Mouse (Mus musculus) ES-Bruce4 (cell line): ENCODE measurements around the gene Polr1d. TPM values are rescaled to one million over a fixed set of nuclear protein-coding genes. Genes with fewer than 3 reads are reported as not detected.

ENCODE experiments used
- H3K27ac ChIP-seq: 2 replicates; pipeline ENCODE4 v1.5.1; 2012; ENCODE audit warnings: low read length, inconsistent platforms; ENCODE audit not compliant: insufficient read depth
- H3K27me3 ChIP-seq: 2 replicates; pipeline ENCODE4 v1.6.1; 2012; ENCODE audit warnings: mild to moderate bottlenecking, low read length, inconsistent platforms; ENCODE audit not compliant: control insufficient read depth, poor library complexity, insufficient read depth, severe bottlenecking
- H3K36me3 ChIP-seq: 2 replicates; pipeline ENCODE4 v1.6.1; 2012; ENCODE audit warnings: inconsistent platforms, mild to moderate bottlenecking, low read length, moderate library complexity; ENCODE audit not compliant: control insufficient read depth, poor library complexity, insufficient read depth, severe bottlenecking
- H3K4me1 ChIP-seq: one replicate; pipeline ENCODE4 v1.8.1; 2011; ENCODE audit warnings: low read length; ENCODE audit not compliant: control insufficient read depth, insufficient read depth
- H3K4me3 ChIP-seq: 2 replicates; pipeline ENCODE4 v1.5.1; 2011; ENCODE audit warnings: low read depth, mild to moderate bottlenecking, low read length
- H3K9ac ChIP-seq: 2 replicates; pipeline ENCODE4 v1.6.1; 2012; ENCODE audit warnings: low read depth, mild to moderate bottlenecking, inconsistent platforms; ENCODE audit not compliant: poor library complexity, severe bottlenecking
- H3K9me3 ChIP-seq: replicated peaks from 2 replicates; pipeline ENCODE4 v1.6.1; 2012; ENCODE audit warnings: mild to moderate bottlenecking, low read length, inconsistent platforms; ENCODE audit not compliant: control insufficient read depth, poor library complexity, insufficient read depth, severe bottlenecking
- CTCF ChIP-seq: IDR thresholded peaks from one replicate; pipeline ENCODE4 v1.8.1; 2011; ENCODE audit warnings: low read depth, low read length
- EP300 ChIP-seq: IDR thresholded peaks from 2 replicates; pipeline ENCODE4 v1.6.1; 2011; ENCODE audit warnings: low read depth, low read length; ENCODE audit not compliant: insufficient read depth
- POLR2A ChIP-seq: IDR thresholded peaks from one replicate; pipeline ENCODE4 v1.8.1; 2011; ENCODE audit warnings: low read length; ENCODE audit not compliant: insufficient read depth
- polyA plus RNA-seq: library from polyadenylated mRNA; stranded (reverse); fragments of >200 nt; gene quantifications from 2 replicates; pipeline ENCODE4 v1.2.4, GENCODE M21; 2011; ENCODE audit warnings: low read depth; ENCODE audit not compliant: missing spikeins, insufficient read depth, insufficient read length

The Polr1d gene
- polyA plus RNA-seq, 1 experiment = 149 TPM

GRCm38 (mm10) chr5:147117027-147117426, 40.2 kb downstream of the Polr1d start:
- H3K9ac ChIP-seq = no peak overlapping the region
- H3K9me3 ChIP-seq = no peaks in the 10 kb centered on the region; the same call in 1 of the 2 replicates
- no peak overlapping the region for H3K4me3 ChIP-seq
- H3K36me3 ChIP-seq = no peaks in the 10 kb centered on the region
- TF ChIP-seq EP300 (no peak), POLR2A (no peak), CTCF (no peak)
- no peaks in the 10 kb centered on the region for H3K27me3 ChIP-seq
- H3K4me1 ChIP-seq = no peaks in the 10 kb centered on the region
- no peak overlapping the region for H3K27ac ChIP-seq

- Histone ChIP-seq H3K9me3 (no peaks in the 10 kb centered on the region; the same call in 1 of the 2 replicates), H3K36me3 (no peaks in the 10 kb centered on the region), H3K27ac (no peak overlapping the region), H3K9ac (no peak overlapping the region), H3K4me3 (no peak overlapping the region), H3K4me1 (no peaks in the 10 kb centered on the region), H3K27me3 (no peaks in the 10 kb centered on the region)
- TF ChIP-seq EP300 = no peak
- TF ChIP-seq CTCF = peak; percentile 43
- TF ChIP-seq POLR2A = no peak
Measured at GRCm38 (mm10) chr5:147121146-147121545, 44.3 kb downstream of the Polr1d start.

- no peaks in the 10 kb centered on the region for H3K36me3 ChIP-seq
- H3K9me3 ChIP-seq = no peaks in the 10 kb centered on the region; the same call in 1 of the 2 replicates
- no peak overlapping the region for H3K9ac ChIP-seq
- H3K27ac ChIP-seq = no peak overlapping the region
- no peak for TF ChIP-seq CTCF
- no peak for TF ChIP-seq EP300
- no peak for TF ChIP-seq POLR2A
- no peaks in the 10 kb centered on the region for H3K4me1 ChIP-seq
- H3K27me3 ChIP-seq = no peaks in the 10 kb centered on the region
- H3K4me3 ChIP-seq = no peak overlapping the region
Measured at GRCm38 (mm10) chr5:147124794-147125193, 47.9 kb downstream of the Polr1d start.

GRCm38 (mm10) chr5:147125542-147126185, 48.8 kb downstream of the Polr1d start:
- Histone ChIP-seq H3K27ac (no peak overlapping the region), H3K4me3 (no peak overlapping the region), H3K4me1 (no peaks in the 10 kb centered on the region), H3K36me3 (no peaks in the 10 kb centered on the region), H3K9me3 (no peaks in the 10 kb centered on the region; the same call in 1 of the 2 replicates), H3K27me3 (no peaks in the 10 kb centered on the region), H3K9ac (no peak overlapping the region)
- TF ChIP-seq POLR2A = no peak
- TF ChIP-seq CTCF = no peak
- no peak for TF ChIP-seq EP300

GRCm38 (mm10) chr5:147127860-147128259, 51.0 kb downstream of the Polr1d start:
- H3K4me3 ChIP-seq = no peak overlapping the region
- H3K27ac ChIP-seq = no peak overlapping the region
- TF ChIP-seq EP300 (no peak), POLR2A (no peak), CTCF (no peak)
- H3K27me3 ChIP-seq = no peaks in the 10 kb centered on the region
- no peaks in the 10 kb centered on the region; the same call in 1 of the 2 replicates for H3K9me3 ChIP-seq
- H3K36me3 ChIP-seq = no peaks in the 10 kb centered on the region
- no peak overlapping the region for H3K9ac ChIP-seq
- H3K4me1 ChIP-seq = no peaks in the 10 kb centered on the region

GRCm38 (mm10) chr5:147129484-147129883, 52.6 kb downstream of the Polr1d start:
- no peak overlapping the region for H3K9ac ChIP-seq
- H3K36me3 ChIP-seq = no peaks in the 10 kb centered on the region
- no peak overlapping the region for H3K27ac ChIP-seq
- no peaks in the 10 kb centered on the region for H3K27me3 ChIP-seq
- H3K9me3 ChIP-seq = no peaks in the 10 kb centered on the region; the same call in 1 of the 2 replicates
- H3K4me3 ChIP-seq = no peak overlapping the region
- no peaks in the 10 kb centered on the region for H3K4me1 ChIP-seq
- TF ChIP-seq EP300 (no peak), POLR2A (no peak), CTCF (no peak)
